Mouse (Mus musculus): ENCODE measurements at regions not wholly inside any gene's neighbourhood (a gene's known extent, or its start where the extent isn't known, plus 50 kb on each side); places are given as distances from the start of the nearest gene placed in this dataset.

DNA sequence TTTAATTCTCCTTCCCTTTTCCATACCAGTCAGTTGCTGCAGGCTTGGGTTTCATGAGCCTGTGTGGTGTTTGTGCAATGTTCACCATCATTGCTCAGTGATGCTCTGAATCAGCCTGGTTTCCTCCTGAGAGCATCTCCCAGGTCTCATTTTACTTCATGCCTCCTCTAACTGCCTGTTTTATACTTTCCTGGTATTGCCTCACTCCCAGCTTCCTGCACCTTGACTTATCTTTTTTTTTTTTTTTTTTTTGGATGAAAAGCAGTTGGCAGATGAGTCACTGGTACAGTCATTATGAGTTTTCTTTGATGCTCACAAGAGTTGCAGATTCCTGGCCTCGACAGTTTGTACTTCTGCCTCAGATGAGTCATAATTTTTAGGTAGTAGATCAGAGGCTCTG lies 81.5 kb upstream of the Tet2 start:
- no peaks in the 10 kb centered on the region for H3K27me3 ChIP-seq (replicated peaks)
- H3K4me3 ChIP-seq = no peak overlapping the region
- H3K9me3 ChIP-seq = no peaks in the 10 kb centered on the region
- ATAC-seq (replicated peaks) = no peak
- H3K36me3 ChIP-seq (replicated peaks) = no peaks in the 10 kb centered on the region
- WGBS = 75% methylated on average over 1 of the region's 1 CpGs
- H3K9ac ChIP-seq = no peak overlapping the region
- no peaks in the 10 kb centered on the region for H3K4me1 ChIP-seq
- H3K27ac ChIP-seq = no peak overlapping the region
- H3K4me2 ChIP-seq = no peak overlapping the region

DNA sequence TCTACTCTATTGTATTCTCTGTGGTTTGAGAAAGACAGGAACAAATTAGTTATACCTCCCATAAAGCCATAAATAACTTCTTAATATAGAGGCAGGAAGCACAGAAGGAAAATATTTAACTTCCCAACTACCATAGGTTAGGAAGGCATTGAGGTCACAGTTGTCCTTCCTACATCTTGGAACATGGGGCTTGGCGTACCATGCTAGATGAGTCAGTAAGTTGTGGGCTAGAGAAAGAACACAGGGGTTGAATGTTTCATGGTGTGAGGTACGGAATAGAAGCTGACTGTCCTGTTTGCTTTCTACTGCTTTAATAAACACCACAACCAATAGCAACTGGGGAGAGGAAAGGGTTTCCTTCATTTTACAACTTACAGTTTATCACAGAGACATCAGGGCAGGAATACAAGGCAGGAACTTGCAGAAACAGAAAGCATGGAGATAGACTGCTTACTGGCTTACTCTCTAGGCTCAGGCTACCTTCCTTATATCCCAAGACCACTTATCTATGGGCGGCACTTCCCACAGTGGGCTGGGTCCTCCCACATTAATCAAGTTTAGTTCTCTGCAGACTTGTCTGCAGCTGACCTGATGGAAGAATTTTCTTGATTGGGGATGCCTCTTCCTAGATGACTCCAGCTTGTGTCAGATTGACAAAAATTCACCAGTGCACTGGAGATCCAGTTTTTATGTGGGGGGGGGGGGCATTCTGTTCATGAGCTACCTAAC lies 82.3 kb upstream of the Tet2 start:
- no peaks in the 10 kb centered on the region for H3K9me3 ChIP-seq
- no peak overlapping the region for H3K4me3 ChIP-seq
- no peaks in the 10 kb centered on the region for H3K4me1 ChIP-seq
- H3K4me2 ChIP-seq = no peak overlapping the region
- no peaks in the 10 kb centered on the region for H3K27me3 ChIP-seq (replicated peaks)
- ATAC-seq (replicated peaks) = no peak
- H3K36me3 ChIP-seq (replicated peaks) = no peaks in the 10 kb centered on the region
- H3K27ac ChIP-seq = no peak overlapping the region
- no peak overlapping the region for H3K9ac ChIP-seq
- WGBS = 94% methylated on average over 3 of the region's 3 CpGs

DNA sequence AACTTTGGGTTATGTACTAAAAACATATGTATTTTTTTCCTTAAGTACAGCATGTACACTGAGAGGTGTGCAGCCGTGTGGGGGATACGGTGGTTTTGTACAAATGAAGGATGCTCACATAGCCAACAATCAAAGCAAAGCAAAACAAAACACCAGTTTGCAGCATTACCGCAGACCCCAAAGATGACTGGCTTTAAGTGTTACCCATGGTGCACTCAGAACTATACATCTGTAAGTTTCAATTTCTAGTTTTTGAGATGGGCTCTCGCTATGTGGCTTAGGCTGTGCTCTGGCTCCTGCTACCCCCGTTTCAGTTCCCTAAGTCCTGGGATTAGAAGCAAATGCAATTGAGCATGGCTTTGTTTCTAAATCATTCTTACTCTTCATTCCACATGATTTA lies 89.4 kb upstream of the Tet2 start:
- no peaks in the 10 kb centered on the region for H3K36me3 ChIP-seq (replicated peaks)
- H3K4me2 ChIP-seq = no peak overlapping the region
- no peaks in the 10 kb centered on the region for H3K4me1 ChIP-seq
- H3K27me3 ChIP-seq (replicated peaks) = no peaks in the 10 kb centered on the region
- H3K27ac ChIP-seq = no peak overlapping the region
- no peak overlapping the region for H3K4me3 ChIP-seq
- ATAC-seq (replicated peaks) = no peak
- H3K9ac ChIP-seq = no peak overlapping the region
- WGBS = 84% methylated on average over 5 of the region's 5 CpGs
- no peaks in the 10 kb centered on the region for H3K9me3 ChIP-seq

DNA sequence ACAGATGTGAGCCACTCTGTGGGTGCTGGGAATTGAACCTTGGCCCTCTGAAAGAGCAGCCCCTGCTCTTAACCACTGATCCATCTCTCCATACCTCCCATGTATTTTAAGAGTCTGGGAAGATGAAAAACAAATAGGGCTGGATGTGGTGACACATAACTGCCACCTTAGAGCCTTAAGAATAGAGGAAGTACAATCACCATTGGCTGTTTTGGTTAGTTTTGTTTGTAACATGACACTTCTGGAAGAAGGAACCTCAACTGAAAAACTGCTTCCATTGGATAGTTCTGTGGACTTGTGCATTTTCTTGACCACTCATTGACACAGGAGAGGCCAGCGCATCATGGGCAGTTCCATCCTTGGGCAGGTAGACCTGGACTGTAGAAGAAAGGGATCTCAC lies 100.7 kb upstream of the Tet2 start:
- Histone ChIP-seq H3K9me3 (no peaks in the 10 kb centered on the region), H3K27me3 (replicated peaks) (no peaks in the 10 kb centered on the region), H3K4me2 (no peak overlapping the region), H3K27ac (no peak overlapping the region), H3K4me3 (no peak overlapping the region), H3K9ac (no peak overlapping the region), H3K4me1 (0 out of 2 replicates have a peak, but pooled peaks cover 3% of the 10 kb centered on the region), H3K36me3 (replicated peaks) (no peaks in the 10 kb centered on the region)
- no peak for ATAC-seq (replicated peaks)
- WGBS = 97% methylated on average over 1 of the region's 1 CpGs

DNA sequence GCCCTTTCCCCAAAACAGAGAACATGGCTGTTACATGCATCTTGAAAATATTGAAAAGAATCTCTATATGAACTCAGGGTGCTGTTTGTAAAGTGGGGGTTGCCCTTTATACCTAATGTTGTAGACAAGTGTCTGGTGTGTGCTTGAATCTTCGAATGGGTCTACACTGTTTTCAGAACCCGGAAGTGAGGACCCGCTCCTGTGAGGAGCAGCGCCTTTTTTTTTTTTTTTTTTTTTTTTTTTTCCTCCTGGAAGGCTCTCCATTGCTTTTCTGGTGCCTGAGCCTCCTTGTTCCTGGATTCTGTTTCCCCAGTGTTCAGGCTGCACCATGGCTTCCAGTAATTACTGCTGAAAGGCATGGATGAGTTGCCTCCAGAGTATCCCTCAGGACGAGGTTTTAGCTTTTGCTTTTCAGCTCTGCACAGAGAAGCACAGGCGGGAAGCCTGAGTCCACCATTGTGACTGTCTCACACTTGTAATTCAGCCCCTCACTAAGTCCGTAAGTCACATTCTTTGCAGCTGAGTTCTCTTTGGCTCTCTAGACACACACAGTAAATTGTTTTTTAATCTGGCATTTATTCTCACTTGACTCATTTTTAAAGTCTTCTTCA lies 101.6 kb upstream of the Tet2 start:
- H3K27me3 ChIP-seq (replicated peaks) = no peaks in the 10 kb centered on the region
- no peak overlapping the region for H3K4me3 ChIP-seq
- H3K27ac ChIP-seq = no peak overlapping the region
- peak; percentile 79; the same call in 1 of the 2 replicates for ATAC-seq (replicated peaks)
- peak overlapping the region; percentile 24; the same call in 1 of the 2 replicates for H3K4me2 ChIP-seq
- H3K9ac ChIP-seq = no peak overlapping the region
- H3K36me3 ChIP-seq (replicated peaks) = no peaks in the 10 kb centered on the region
- H3K9me3 ChIP-seq = no peaks in the 10 kb centered on the region
- 0 out of 2 replicates have a peak, but pooled peaks cover 3% of the 10 kb centered on the region for H3K4me1 ChIP-seq
- 24% methylated on average over 7 of the region's 7 CpGs for WGBS

DNA sequence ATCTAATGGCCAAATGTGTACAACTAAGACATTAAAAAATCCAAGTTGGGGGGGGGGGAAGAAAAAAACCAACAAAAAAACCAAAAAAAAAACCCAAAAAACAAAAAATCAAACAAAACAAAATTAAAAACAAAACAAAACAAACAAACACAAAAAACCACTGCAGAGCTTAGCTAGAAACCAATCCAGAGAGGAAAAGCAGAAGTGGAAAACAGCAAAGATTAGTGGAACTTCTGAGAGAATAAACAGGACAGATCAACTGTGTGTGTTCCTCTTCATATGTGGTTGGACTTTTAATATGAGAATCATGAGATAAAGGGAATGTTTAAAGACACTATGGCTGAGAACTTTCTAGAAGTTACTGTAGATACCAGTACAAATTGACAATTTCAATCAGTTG lies 105.1 kb upstream of the Tet2 start:
- Histone ChIP-seq H3K9ac (no peak overlapping the region), H3K27ac (no peak overlapping the region), H3K4me1 (0 out of 2 replicates have a peak, but pooled peaks cover 3% of the 10 kb centered on the region), H3K4me2 (no peak overlapping the region), H3K4me3 (no peak overlapping the region), H3K36me3 (replicated peaks) (no peaks in the 10 kb centered on the region), H3K9me3 (no peaks in the 10 kb centered on the region), H3K27me3 (replicated peaks) (no peaks in the 10 kb centered on the region)
- ATAC-seq (replicated peaks) = no peak

DNA sequence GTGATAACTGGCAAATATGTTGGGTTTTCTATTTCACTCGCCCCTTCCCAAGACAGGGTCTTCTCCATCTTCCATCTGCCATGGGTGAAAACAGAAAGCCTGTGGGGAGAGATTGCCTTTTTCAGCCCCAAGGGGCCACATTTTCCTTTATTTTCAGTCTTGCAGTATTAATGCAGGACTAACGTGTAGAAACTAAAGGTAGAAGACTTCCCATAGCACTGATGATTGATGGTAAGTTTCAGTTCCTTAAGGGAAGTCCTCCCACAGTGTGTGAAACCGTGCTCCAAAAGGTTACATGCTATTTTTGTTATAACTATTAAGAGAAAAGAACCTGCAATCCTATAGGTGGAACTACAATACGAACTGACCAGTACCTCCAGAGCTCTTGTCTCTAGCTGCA lies 107.1 kb upstream of the Tet2 start:
- ATAC-seq (replicated peaks) = no peak
- WGBS = 93% methylated on average over 4 of the region's 4 CpGs
- H3K27me3 ChIP-seq (replicated peaks) = no peaks in the 10 kb centered on the region
- H3K9me3 ChIP-seq = no peaks in the 10 kb centered on the region
- no peak overlapping the region for H3K27ac ChIP-seq
- no peak overlapping the region for H3K4me2 ChIP-seq
- no peaks in the 10 kb centered on the region for H3K36me3 ChIP-seq (replicated peaks)
- H3K4me3 ChIP-seq = no peak overlapping the region
- H3K4me1 ChIP-seq = no peaks in the 10 kb centered on the region
- no peak overlapping the region for H3K9ac ChIP-seq

DNA sequence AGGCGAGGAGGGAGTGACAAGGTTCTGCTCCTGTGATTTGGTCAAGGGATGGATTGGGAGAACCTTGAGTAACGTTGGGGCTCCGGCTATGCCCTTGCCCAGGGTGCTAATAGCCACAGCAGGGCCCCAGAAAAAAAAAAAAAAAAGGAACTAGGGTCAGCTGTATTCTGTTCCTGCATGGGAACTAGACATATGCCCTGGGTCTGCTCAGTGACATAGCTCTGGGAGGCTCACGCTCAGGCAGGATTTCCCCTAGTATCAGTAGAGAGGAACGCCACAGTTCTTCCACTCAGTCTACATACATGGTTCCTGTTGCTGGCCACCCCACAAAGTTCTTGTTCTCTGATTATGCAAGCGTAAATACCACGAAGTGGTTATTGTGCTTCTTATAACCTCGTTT lies 114.8 kb upstream of the Tet2 start:
- Histone ChIP-seq H3K27ac (no peak overlapping the region), H3K36me3 (replicated peaks) (no peaks in the 10 kb centered on the region), H3K27me3 (replicated peaks) (no peaks in the 10 kb centered on the region), H3K9me3 (no peaks in the 10 kb centered on the region), H3K4me3 (no peak overlapping the region), H3K4me2 (no peak overlapping the region), H3K9ac (no peak overlapping the region), H3K4me1 (no peaks in the 10 kb centered on the region)
- no peak for ATAC-seq (replicated peaks)
- WGBS = 88% methylated on average over 8 of the region's 8 CpGs

DNA sequence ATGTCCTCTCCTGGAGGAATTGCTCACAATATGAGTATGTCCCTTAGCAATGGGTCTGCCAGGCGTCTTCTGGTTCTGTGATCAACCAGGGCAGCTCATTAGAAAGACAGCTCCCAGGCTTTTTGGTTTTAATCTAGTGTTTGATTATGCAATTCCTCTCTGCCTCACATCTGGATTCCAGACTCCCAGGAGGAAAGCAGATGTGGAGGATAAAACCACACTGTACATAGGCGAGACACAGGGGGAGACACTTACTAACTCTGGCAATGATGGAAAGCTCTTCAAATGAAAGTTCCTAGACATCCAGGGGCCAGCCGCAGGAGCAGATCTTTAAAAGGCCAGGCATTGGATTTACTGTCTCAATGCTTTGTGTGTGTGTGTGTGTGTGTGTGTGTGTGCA lies 116.4 kb upstream of the Tet2 start:
- 82% methylated on average over 3 of the region's 3 CpGs for WGBS

DNA sequence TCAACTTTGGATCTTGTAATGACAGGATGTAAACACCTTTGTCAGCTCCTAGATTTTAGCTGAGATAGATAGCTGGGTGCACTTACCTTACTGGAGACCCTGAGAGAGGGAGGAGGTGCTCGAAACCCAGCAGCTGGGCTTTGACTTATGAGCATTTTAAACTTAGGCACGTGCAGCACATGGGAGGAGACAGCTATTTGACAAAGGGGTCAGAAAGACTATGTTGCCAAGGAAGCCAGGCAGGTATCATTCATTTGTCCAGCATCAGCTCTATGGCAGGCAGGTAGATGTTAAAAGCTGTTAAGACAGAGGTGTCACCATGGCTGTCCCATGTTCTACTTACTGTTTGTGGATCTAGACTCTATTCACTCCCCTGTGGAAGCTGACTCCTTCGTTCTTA lies 120.0 kb upstream of the Tet2 start:
- Histone ChIP-seq H3K36me3 (replicated peaks) (no peaks in the 10 kb centered on the region), H3K27ac (no peak overlapping the region), H3K4me2 (no peak overlapping the region), H3K27me3 (replicated peaks) (no peaks in the 10 kb centered on the region), H3K4me1 (no peaks in the 10 kb centered on the region), H3K9ac (no peak overlapping the region), H3K9me3 (no peaks in the 10 kb centered on the region), H3K4me3 (no peak overlapping the region)
- no peak for ATAC-seq (replicated peaks)
- 82% methylated on average over 3 of the region's 3 CpGs for WGBS

More for the DNA sequence above, 116.4 kb upstream of the Tet2 start:
- no peaks in the 10 kb centered on the region for H3K36me3 ChIP-seq (replicated peaks)
- ATAC-seq (replicated peaks) = no peak
- H3K9ac ChIP-seq = no peak overlapping the region
- no peaks in the 10 kb centered on the region for H3K9me3 ChIP-seq
- no peak overlapping the region for H3K4me2 ChIP-seq
- no peak overlapping the region for H3K4me3 ChIP-seq
- no peak overlapping the region for H3K27ac ChIP-seq
- H3K4me1 ChIP-seq = no peaks in the 10 kb centered on the region
- H3K27me3 ChIP-seq (replicated peaks) = no peaks in the 10 kb centered on the region

DNA sequence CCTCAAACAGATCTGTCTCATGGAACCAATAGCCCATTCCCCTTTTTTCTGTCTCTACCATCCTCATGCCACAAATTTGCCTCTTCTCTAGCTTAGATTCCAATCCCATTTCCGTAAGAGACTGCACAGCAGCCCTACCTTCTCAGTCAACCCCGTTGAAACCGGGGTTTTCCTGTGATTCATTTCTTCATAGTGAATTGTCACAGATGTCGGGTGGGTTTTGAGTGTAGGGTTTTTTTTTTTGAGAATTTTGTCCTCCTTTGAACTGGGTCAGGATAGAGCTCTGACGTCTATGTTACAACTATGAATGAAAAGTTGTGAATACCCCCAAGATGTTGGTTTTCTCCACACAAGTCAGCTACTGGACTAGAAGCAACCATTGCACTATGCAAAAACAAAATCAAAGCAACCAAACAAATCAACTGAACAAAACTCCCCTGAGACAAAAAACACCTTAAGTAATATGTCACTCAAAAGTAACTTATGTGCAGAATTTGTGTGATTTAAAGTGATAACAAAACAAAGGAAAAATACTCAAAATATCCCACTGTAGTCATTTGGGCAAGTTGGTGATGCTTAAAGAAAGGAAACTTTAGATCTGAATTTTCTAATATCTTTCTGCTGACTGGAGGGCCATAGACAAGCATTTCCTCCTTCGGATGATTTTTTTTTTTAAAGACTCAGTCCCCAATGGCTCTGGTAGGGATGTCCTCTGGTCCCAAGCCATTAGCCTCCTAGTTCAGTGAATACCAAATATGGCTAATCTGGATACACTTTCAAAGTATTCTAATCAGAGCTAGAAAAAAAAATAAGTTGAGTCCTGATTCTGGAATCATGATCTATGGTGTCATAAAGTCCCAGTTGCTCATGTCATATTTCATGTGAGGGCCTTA lies 120.7 kb upstream of the Tet2 start:
- Histone ChIP-seq H3K4me2 (no peak overlapping the region), H3K4me3 (no peak overlapping the region), H3K4me1 (no peaks in the 10 kb centered on the region), H3K36me3 (replicated peaks) (no peaks in the 10 kb centered on the region), H3K27me3 (replicated peaks) (no peaks in the 10 kb centered on the region), H3K9me3 (no peaks in the 10 kb centered on the region), H3K9ac (no peak overlapping the region), H3K27ac (no peak overlapping the region)
- WGBS = 93% methylated on average over 6 of the region's 6 CpGs
- no peak for ATAC-seq (replicated peaks)

DNA sequence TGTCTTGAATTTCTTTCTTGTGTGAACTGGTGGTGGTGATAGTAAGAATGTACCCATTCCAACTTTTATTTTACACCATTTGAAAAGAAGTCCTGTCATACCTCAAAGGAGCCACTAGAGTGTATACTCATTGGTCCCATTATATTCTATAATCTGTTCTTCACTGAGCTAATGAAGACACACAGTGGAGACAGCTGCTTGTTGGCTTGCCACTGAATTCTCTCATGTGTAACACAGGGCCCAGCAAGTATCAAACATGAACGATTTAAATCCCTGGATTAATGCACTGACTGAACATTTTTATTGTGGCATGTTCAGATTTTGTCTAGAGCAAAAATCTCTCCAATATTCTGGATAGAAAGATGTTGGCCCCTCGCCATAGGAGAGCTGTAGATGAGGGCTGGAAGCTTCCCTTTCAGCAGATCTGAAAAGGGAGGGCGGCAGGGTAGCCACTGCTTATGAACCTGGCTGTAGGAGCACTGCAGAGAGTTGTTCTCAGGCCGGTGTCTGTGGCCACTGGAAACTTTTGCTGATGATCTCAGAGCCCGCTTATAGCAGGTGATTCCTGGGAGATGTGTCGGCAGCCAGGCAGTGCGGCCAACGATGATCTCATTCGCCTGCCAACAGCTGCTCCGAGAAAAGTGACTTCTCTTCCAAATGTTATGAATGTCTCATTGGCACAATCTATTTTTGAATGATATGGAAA lies 128.0 kb upstream of the Tet2 start:
- no peak for ATAC-seq (replicated peaks)
- Histone ChIP-seq H3K4me3 (no peak overlapping the region), H3K27me3 (replicated peaks) (no peaks in the 10 kb centered on the region), H3K36me3 (replicated peaks) (no peaks in the 10 kb centered on the region), H3K4me2 (no peak overlapping the region), H3K27ac (no peak overlapping the region), H3K9ac (no peak overlapping the region), H3K4me1 (no peaks in the 10 kb centered on the region), H3K9me3 (no peaks in the 10 kb centered on the region)
- 64% methylated on average over 10 of the region's 10 CpGs for WGBS
